Mouse (Mus musculus): ENCODE data around the gene Plekhb2.

DNA sequence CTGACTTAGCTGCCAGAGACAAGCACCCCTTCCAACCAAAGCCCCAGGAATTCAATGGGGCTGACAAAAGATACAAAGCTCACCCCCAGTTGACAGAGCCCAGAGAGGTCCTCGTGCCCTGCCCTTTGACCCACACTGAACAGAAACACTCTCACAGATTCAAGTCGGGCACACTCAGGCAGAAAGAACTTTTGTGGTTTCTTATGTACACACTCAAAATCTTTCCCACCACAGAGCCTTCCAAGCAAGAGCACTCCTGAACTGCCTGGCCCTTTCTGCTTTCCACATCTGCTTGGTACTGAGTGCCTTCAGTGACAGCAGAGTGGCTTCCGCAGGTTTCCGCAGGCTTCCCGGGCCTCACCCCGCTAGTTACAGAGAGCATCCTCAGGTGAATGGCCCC, 33.9 kb upstream of the Plekhb2 start:
- no peak for TF ChIP-seq POLR2A (IDR thresholded peaks at IDR 0.05; ENCODE audit: borderline replicate concordance, insufficient read depth, low read length)
- no peak for TF ChIP-seq CTCF (IDR thresholded peaks at IDR 0.05; ENCODE audit: borderline replicate concordance, insufficient read depth, low read depth, low read length)
